Mouse (Mus musculus) C2C12 (cell line): ENCODE results near the gene S100a6.

Experiments used
- CEBPB ChIP-seq: IDR thresholded peaks from one replicate; pipeline ENCODE4 v1.6.1; 2011; ENCODE audit warnings: low read depth, mild to moderate bottlenecking, control low read depth, moderate library complexity
- CTCF ChIP-seq: IDR thresholded peaks from one replicate; pipeline ENCODE4 v1.5.1; 2011; ENCODE audit not compliant: control insufficient read depth, insufficient read depth, insufficient read length
- MAX ChIP-seq: IDR thresholded peaks from one replicate; pipeline ENCODE4 v1.6.1; 2011; ENCODE audit warnings: mild to moderate bottlenecking, control low read depth
- USF1 ChIP-seq: IDR thresholded peaks from one replicate; pipeline ENCODE4 v1.6.1; 2011; ENCODE audit warnings: low read depth, mild to moderate bottlenecking, control low read depth, moderate library complexity

DNA sequence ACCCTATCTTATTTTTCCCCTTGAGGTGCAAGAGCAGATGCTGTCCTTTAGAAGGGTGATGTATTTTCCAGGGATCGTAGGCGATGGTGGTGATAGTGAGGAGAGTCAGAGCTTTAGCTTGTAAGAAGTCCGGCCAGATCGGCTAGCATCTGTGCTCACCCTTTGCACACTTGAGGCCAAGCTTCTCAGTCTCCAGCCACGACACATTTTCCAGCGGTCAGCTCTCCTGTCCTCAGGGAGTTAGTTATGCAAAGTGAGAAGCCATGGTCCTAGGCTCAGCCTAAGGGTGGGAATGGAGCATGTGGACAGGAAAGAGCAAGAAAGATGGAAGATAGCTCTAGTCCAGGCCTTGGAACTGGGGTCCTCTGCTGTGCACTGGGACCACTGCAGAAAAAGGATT lies 15.9 kb upstream of the S100a6 start:
- TF ChIP-seq USF1: no peak
- no peak for TF ChIP-seq CTCF
- no peak for TF ChIP-seq MAX
- no peak for TF ChIP-seq CEBPB
